Mouse (Mus musculus) hindbrain, embryonic 10.5 days (tissue): ENCODE results near the gene Spata17. TPM values are rescaled to one million over a fixed set of nuclear protein-coding genes. Genes with fewer than 3 reads are reported as not detected.

Experiments
- DNase-seq: peaks from one replicate; pipeline ENCODE4 v3.0.0-alpha.2; 2017; ENCODE audit warnings: low spot score
- H3K27ac ChIP-seq: fragments of 300-500 bp; sonication (generic); 2 replicates; pipeline ENCODE4 v1.5.1; 2016; ENCODE audit warnings: mild to moderate bottlenecking, moderate library complexity
- H3K27me3 ChIP-seq: fragments of 300-500 bp; sonication (generic); 2 replicates; pipeline ENCODE4 v1.6.1; 2016; ENCODE audit warnings: mild to moderate bottlenecking; ENCODE audit not compliant: poor library complexity, insufficient read depth, severe bottlenecking
- H3K36me3 ChIP-seq: fragments of 300-500 bp; sonication (generic); 2 replicates; pipeline ENCODE4 v1.6.1; 2016; ENCODE audit warnings: mild to moderate bottlenecking, moderate library complexity
- H3K4me1 ChIP-seq: fragments of 300-500 bp; sonication (generic); replicated peaks from 2 replicates; pipeline ENCODE4 v1.6.1; 2016; ENCODE audit warnings: mild to moderate bottlenecking
- H3K4me3 ChIP-seq: fragments of 300-500 bp; sonication (generic); 2 replicates; pipeline ENCODE4 v1.5.1; 2016; ENCODE audit warnings: mild to moderate bottlenecking, moderate library complexity
- H3K9me3 ChIP-seq: fragments of 300-500 bp; sonication (generic); 2 replicates; pipeline ENCODE4 v1.6.1; 2016; ENCODE audit warnings: mild to moderate bottlenecking, moderate library complexity
- WGBS: fragments of 180-500 bp; shearing (Covaris S2); methylation state at CpG from one replicate; pipeline ENCODE4 v1.1.7; 2016; 5-methylcytosine and 5-hydroxymethylcytosine counted together
- polyA plus RNA-seq: library from polyadenylated mRNA; unstranded; fragments of >200 nt; fragmentation: Nextera tagmentation; extraction: Ambion mirVana; gene quantifications from 2 replicates; pipeline ENCODE4 v1.2.1, GENCODE M21; 2016

Gene Spata17
- polyA plus RNA-seq, 1 experiment from 2014 or later, result 1.8 TPM

- Histone ChIP-seq H3K27ac (no peak overlapping the region), H3K4me1 (peaks cover 7% of the 10 kb centered on the region; the same call in 1 of the 2 replicates), H3K36me3 (peaks cover 52% of the 10 kb centered on the region), H3K27me3 (no peaks in the 10 kb centered on the region), H3K4me3 (no peak overlapping the region), H3K9me3 (no peaks in the 10 kb centered on the region)
- 92% methylated on average over 13 of the region's 13 CpGs for WGBS
- no peak for DNase-seq
Measured at GRCm38 (mm10) chr1:187228414-187229146, 13.3 kb upstream of the Spata17 start.

GRCm38 (mm10) chr1:187226328-187227025 is 11.2 kb upstream of the Spata17 start:
- Histone ChIP-seq H3K36me3 (peaks cover 48% of the 10 kb centered on the region), H3K4me3 (no peak overlapping the region), H3K4me1 (no peaks in the 10 kb centered on the region), H3K27me3 (no peaks in the 10 kb centered on the region), H3K9me3 (no peaks in the 10 kb centered on the region), H3K27ac (no peak overlapping the region)
- DNase-seq, result no peak
- 86% methylated on average over 11 of the region's 11 CpGs for WGBS

- peaks cover 23% of the 10 kb centered on the region for H3K36me3 ChIP-seq
- no peak for DNase-seq
- WGBS, result 81% methylated on average over 6 of the region's 6 CpGs
- peaks cover 7% of the 10 kb centered on the region for H3K4me1 ChIP-seq
- no peaks in the 10 kb centered on the region for H3K27me3 ChIP-seq
- H3K9me3 ChIP-seq, result no peaks in the 10 kb centered on the region
- H3K27ac ChIP-seq, result no peak overlapping the region
- no peak overlapping the region for H3K4me3 ChIP-seq
Measured at GRCm38 (mm10) chr1:187220756-187221155, 5.5 kb upstream of the Spata17 start.

GRCm38 (mm10) chr1:187216620-187217410 is 1.6 kb upstream of the Spata17 start:
- no peaks in the 10 kb centered on the region for H3K9me3 ChIP-seq
- no peak overlapping the region for H3K4me3 ChIP-seq
- H3K36me3 ChIP-seq, result 0 out of 2 replicates have a peak, but pooled peaks cover 8% of the 10 kb centered on the region
- 94% methylated on average over 9 of the region's 9 CpGs for WGBS
- no peak for DNase-seq
- peaks cover 8% of the 10 kb centered on the region for H3K4me1 ChIP-seq
- no peak overlapping the region for H3K27ac ChIP-seq
- H3K27me3 ChIP-seq, result no peaks in the 10 kb centered on the region

- H3K4me1 ChIP-seq, result peaks cover under 1% of the 10 kb centered on the region; the same call in 1 of the 2 replicates
- no peak overlapping the region for H3K4me3 ChIP-seq
- no peak for DNase-seq
- H3K36me3 ChIP-seq, result no peaks in the 10 kb centered on the region
- no peaks in the 10 kb centered on the region for H3K9me3 ChIP-seq
- no peak overlapping the region for H3K27ac ChIP-seq
- 88% methylated on average over 4 of the region's 4 CpGs for WGBS
- no peaks in the 10 kb centered on the region for H3K27me3 ChIP-seq
Measured at GRCm38 (mm10) chr1:187210736-187211135, 4.5 kb downstream of the Spata17 start.

GRCm38 (mm10) chr1:187209496-187209895 is 5.8 kb downstream of the Spata17 start:
- H3K27ac ChIP-seq, result no peak overlapping the region
- no peaks in the 10 kb centered on the region for H3K4me1 ChIP-seq
- DNase-seq, result no peak
- H3K4me3 ChIP-seq, result no peak overlapping the region
- 56% methylated on average over 4 of the region's 4 CpGs for WGBS
- H3K27me3 ChIP-seq, result no peaks in the 10 kb centered on the region
- H3K36me3 ChIP-seq, result no peaks in the 10 kb centered on the region
- H3K9me3 ChIP-seq, result no peaks in the 10 kb centered on the region

- 86% methylated on average over 6 of the region's 6 CpGs for WGBS
- H3K9me3 ChIP-seq, result no peaks in the 10 kb centered on the region
- no peak for DNase-seq
- no peaks in the 10 kb centered on the region for H3K36me3 ChIP-seq
- H3K4me1 ChIP-seq, result no peaks in the 10 kb centered on the region
- no peaks in the 10 kb centered on the region for H3K27me3 ChIP-seq
- H3K27ac ChIP-seq, result no peak overlapping the region
- no peak overlapping the region for H3K4me3 ChIP-seq
Measured at GRCm38 (mm10) chr1:187205506-187205905, 9.8 kb downstream of the Spata17 start.

GRCm38 (mm10) chr1:187178546-187178945 is 36.7 kb downstream of the Spata17 start:
- DNase-seq, result no peak
- Histone ChIP-seq H3K27ac (no peak overlapping the region), H3K27me3 (no peaks in the 10 kb centered on the region), H3K4me3 (no peak overlapping the region), H3K36me3 (no peaks in the 10 kb centered on the region), H3K4me1 (no peaks in the 10 kb centered on the region), H3K9me3 (no peaks in the 10 kb centered on the region)
- 67% methylated on average over 1 of the region's 1 CpGs for WGBS

- Histone ChIP-seq H3K27me3 (no peaks in the 10 kb centered on the region), H3K9me3 (no peaks in the 10 kb centered on the region), H3K4me1 (no peaks in the 10 kb centered on the region), H3K4me3 (no peak overlapping the region), H3K36me3 (no peaks in the 10 kb centered on the region), H3K27ac (no peak overlapping the region)
- 92% methylated on average over 1 of the region's 1 CpGs for WGBS
- DNase-seq, result no peak
Measured at GRCm38 (mm10) chr1:187175991-187176390, 39.3 kb downstream of the Spata17 start.

GRCm38 (mm10) chr1:187170361-187170760 is 44.9 kb downstream of the Spata17 start:
- no peak overlapping the region for H3K4me3 ChIP-seq
- no peaks in the 10 kb centered on the region for H3K9me3 ChIP-seq
- H3K27me3 ChIP-seq, result no peaks in the 10 kb centered on the region
- DNase-seq, result no peak
- H3K36me3 ChIP-seq, result no peaks in the 10 kb centered on the region
- 88% methylated on average over 3 of the region's 3 CpGs for WGBS
- H3K4me1 ChIP-seq, result no peaks in the 10 kb centered on the region
- H3K27ac ChIP-seq, result no peak overlapping the region

- 60% methylated on average over 7 of the region's 7 CpGs for WGBS
Measured at GRCm38 (mm10) chr1:187169646-187170045, 45.6 kb downstream of the Spata17 start.

GRCm38 (mm10) chr1:187163571-187163970 is 51.7 kb downstream of the Spata17 start:
- no peaks in the 10 kb centered on the region for H3K4me1 ChIP-seq
- no peaks in the 10 kb centered on the region for H3K36me3 ChIP-seq
- H3K27ac ChIP-seq, result no peak overlapping the region
- no peak for DNase-seq
- H3K4me3 ChIP-seq, result no peak overlapping the region
- no peaks in the 10 kb centered on the region for H3K27me3 ChIP-seq
- H3K9me3 ChIP-seq, result no peaks in the 10 kb centered on the region

More at GRCm38 (mm10) chr1:187169646-187170045, 45.6 kb downstream of the Spata17 start:
- Histone ChIP-seq H3K36me3 (no peaks in the 10 kb centered on the region), H3K4me3 (no peak overlapping the region), H3K4me1 (no peaks in the 10 kb centered on the region), H3K27me3 (no peaks in the 10 kb centered on the region), H3K9me3 (no peaks in the 10 kb centered on the region), H3K27ac (no peak overlapping the region)
- DNase-seq, result no peak

- no peak overlapping the region for H3K4me3 ChIP-seq
- no peak overlapping the region for H3K27ac ChIP-seq
- DNase-seq, result no peak
- 0 out of 2 replicates have a peak, but pooled peaks cover 6% of the 10 kb centered on the region for H3K4me1 ChIP-seq
- H3K9me3 ChIP-seq, result no peaks in the 10 kb centered on the region
- H3K36me3 ChIP-seq, result no peaks in the 10 kb centered on the region
- no peaks in the 10 kb centered on the region for H3K27me3 ChIP-seq
Measured at GRCm38 (mm10) chr1:187155658-187156057, 59.6 kb downstream of the Spata17 start.
